Mouse (Mus musculus) Patski (cell line): ENCODE data around the gene Gpr146. TPM values are rescaled to one million over a fixed set of nuclear protein-coding genes. Genes with fewer than 3 reads are reported as not detected.

ENCODE experiments used
- ATAC-seq: fragments of 100-300 bp; one replicate; pipeline ENCODE4 v1.8.0; 2021
- CTCF ChIA-PET: fragments of 350-600 bp; sonication (Branson Sonifier 250); formaldehyde crosslinking; loops from one replicate; lab custom pipeline; 2022; ENCODE audit warnings: inconsistent platforms; lab: Charles Lee
- POLR2A ChIA-PET: fragments of 350-600 bp; sonication (Branson Sonifier 250); formaldehyde crosslinking; loops from one replicate; lab custom pipeline; 2022; ENCODE audit warnings: antibody characterized with exemption, inconsistent platforms; lab: Charles Lee
- DNase-seq: peaks from one replicate; pipeline ENCODE4 v3.0.0-alpha.2; 2011; ENCODE audit warnings: low read depth, low spot score
- H3K27me3 ChIP-seq: fragments of 371-371 bp; one replicate; pipeline ENCODE4 v1.5.1; 2021
- CTCF ChIP-seq: fragments of 100-300 bp; IDR thresholded peaks from one replicate; pipeline ENCODE4 v1.5.1; 2021
- in situ Hi-C: fragments of 300-500 bp; cut with MboI; formaldehyde crosslinking; loops from 3 replicates; pipeline ENCODE4 v1.11.1; 2018; ENCODE audit warnings: low pct_unique_long_range_greater_than_20kb, mixed read lengths
- polyA plus RNA-seq: library from polyadenylated mRNA; unstranded; gene quantifications from one replicate; pipeline ENCODE4 v1.2.3, GENCODE M21; 2021

Gene Gpr146
- polyA plus RNA-seq, 1 experiment from 2014 or later, result 7.9 TPM

GRCm38 (mm10) chr5:139353496-139353895 lies 24.0 kb upstream of the Gpr146 start:
- no peaks in the 10 kb centered on the region for H3K27me3 ChIP-seq
- DNase-seq, result no peak
- no peak for TF ChIP-seq CTCF
- in situ Hi-C loops, result loop anchor here (25.0 kb wide), 1 partner anchor 309 kb away; no protein-coding TSS in a partner anchor
- no peak for ATAC-seq
- CTCF ChIA-PET, result interaction anchor here (1.1 to 5.0 kb wide), 10 partner anchors 9 to 75 kb away, joined by 3 to 37 read pairs (median 5); partner anchors contain the start of gene Gpr146
- POLR2A ChIA-PET, result interaction anchor here (1.4 kb wide), 1 partner anchor 10 kb away, joined by 5 read pairs; no protein-coding TSS in a partner anchor

- in situ Hi-C loops, result loop anchor here (25.0 kb wide), 1 partner anchor 308 kb away; no protein-coding TSS in a partner anchor
- no peaks in the 10 kb centered on the region for H3K27me3 ChIP-seq
- ATAC-seq (no peak), DNase-seq (no peak)
- ChIA-PET CTCF (interaction anchor here (1.1 to 5.0 kb wide), 10 partner anchors 10 to 75 kb away, joined by 3 to 37 read pairs (median 5); partner anchors contain the start of gene Gpr146), POLR2A (interaction anchor here (1.4 kb wide), 1 partner anchor 10 kb away, joined by 5 read pairs; no protein-coding TSS in a partner anchor)
- no peak for TF ChIP-seq CTCF
Measured at GRCm38 (mm10) chr5:139353946-139354345, 23.6 kb upstream of the Gpr146 start.

- no peak for ATAC-seq
- CTCF ChIA-PET, result interaction anchor here (0.8 to 5.0 kb wide), 8 partner anchors 11 to 77 kb away, joined by 3 to 35 read pairs (median 12); no protein-coding TSS in a partner anchor
Measured at GRCm38 (mm10) chr5:139355235-139355772, 22.2 kb upstream of the Gpr146 start.

DNA sequence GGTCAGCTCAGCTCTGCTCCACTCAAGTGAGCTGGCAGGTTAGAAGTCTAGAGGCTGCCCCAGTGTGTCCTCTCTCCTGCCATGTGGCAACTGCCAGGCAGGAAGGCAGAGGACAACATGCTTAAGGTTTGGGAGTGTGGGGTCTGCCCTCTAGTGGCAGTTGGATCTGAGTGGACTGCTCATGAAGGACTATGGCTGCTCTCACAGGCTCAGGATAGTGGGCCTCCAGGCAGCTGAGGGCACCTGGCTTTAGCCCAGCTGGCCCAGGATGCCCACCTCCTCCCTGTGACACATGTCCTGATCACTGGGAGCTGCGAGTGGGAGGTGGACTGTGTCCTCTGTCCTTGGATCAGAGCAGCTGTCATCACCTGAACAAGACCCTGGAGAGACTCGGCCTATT lies 18.8 kb upstream of the Gpr146 start:
- CTCF ChIA-PET, result interaction anchor here (0.6 to 3.3 kb wide), 8 partner anchors 11 to 55 kb away, joined by 3 to 14 read pairs (median 4); no protein-coding TSS in a partner anchor
- no peaks in the 10 kb centered on the region for H3K27me3 ChIP-seq
- TF ChIP-seq CTCF, result no peak
- POLR2A ChIA-PET, result no interaction called here
- in situ Hi-C loops, result loop anchor here (25.0 kb wide), 1 partner anchor 304 kb away; no protein-coding TSS in a partner anchor
- ATAC-seq, result peak; percentile 37
- no peak for DNase-seq

More at GRCm38 (mm10) chr5:139355235-139355772, 22.2 kb upstream of the Gpr146 start:
- in situ Hi-C loops, result loop anchor here (25.0 kb wide), 1 partner anchor 307 kb away; no protein-coding TSS in a partner anchor
- DNase-seq, result no peak
- POLR2A ChIA-PET, result interaction anchor here (1.7 kb wide), 1 partner anchor 23 kb away, joined by 6 read pairs; no protein-coding TSS in a partner anchor
- no peak for TF ChIP-seq CTCF
- no peaks in the 10 kb centered on the region for H3K27me3 ChIP-seq

GRCm38 (mm10) chr5:139359244-139359643 lies 18.3 kb upstream of the Gpr146 start:
- DNase-seq (no peak), ATAC-seq (no peak)
- no peak for TF ChIP-seq CTCF
- ChIA-PET POLR2A (interaction anchor here (0.5 to 0.8 kb wide), 2 partner anchors 10 to 100 kb away, joined by 3 to 7 read pairs; no protein-coding TSS in a partner anchor), CTCF (interaction anchor here (1.0 to 3.3 kb wide), 9 partner anchors 12 to 146 kb away, joined by 3 to 14 read pairs (median 5); no protein-coding TSS in a partner anchor)
- no peaks in the 10 kb centered on the region for H3K27me3 ChIP-seq
- in situ Hi-C loops, result loop anchor here (25.0 kb wide), 1 partner anchor 303 kb away; no protein-coding TSS in a partner anchor

- no peak for TF ChIP-seq CTCF
- no peaks in the 10 kb centered on the region for H3K27me3 ChIP-seq
- POLR2A ChIA-PET, result no interaction called here
- no peak for ATAC-seq
- no peak for DNase-seq
- in situ Hi-C loops, result loop anchor here (5.0 to 25.0 kb wide), 4 partner anchors 38 to 298 kb away; no protein-coding TSS in a partner anchor
- CTCF ChIA-PET, result interaction anchor here (0.8 to 2.3 kb wide), 10 partner anchors 13 to 148 kb away, joined by 3 to 13 read pairs (median 4); partner anchors contain the start of genes Adap1, Gpr146 and Zfand2a
Measured at GRCm38 (mm10) chr5:139363858-139364257, 13.6 kb upstream of the Gpr146 start.

DNA sequence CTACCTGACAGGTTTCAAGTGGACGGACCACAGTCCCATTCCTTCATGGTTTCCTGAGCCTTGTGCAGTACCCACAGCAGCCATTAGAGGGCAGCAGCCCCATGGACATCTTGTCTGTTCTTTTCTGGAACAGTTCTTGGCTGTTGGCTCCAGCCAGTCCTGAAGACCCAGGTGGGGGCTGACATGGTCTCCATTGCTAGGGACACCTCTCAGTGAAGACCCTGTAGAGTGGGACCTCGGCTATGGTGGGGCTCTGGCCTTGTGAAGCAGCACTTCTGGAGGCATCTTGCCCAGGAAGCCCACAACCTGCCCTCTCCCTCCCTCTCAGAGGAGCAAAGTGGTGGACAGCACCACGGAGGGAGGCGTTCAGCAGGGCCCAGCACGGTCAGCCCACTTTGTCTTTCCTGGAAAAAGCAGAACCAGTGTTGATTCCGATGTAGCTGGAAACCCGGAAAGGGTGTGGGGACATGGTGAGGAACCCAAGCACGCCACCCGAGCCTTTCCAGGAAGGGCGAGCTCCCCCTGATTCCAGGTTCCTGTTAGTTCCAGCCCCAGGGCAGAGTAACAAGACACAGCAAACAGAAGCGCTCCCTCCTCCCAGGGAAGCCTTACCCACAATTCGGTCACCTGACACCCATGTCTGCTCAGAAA lies 13.1 kb upstream of the Gpr146 start:
- no peak for TF ChIP-seq CTCF
- ChIA-PET POLR2A (interaction anchor here (0.7 to 1.7 kb wide), 2 partner anchors 15 to 44 kb away, joined by 3 to 4 read pairs; no protein-coding TSS in a partner anchor), CTCF (interaction anchor here (0.6 to 2.3 kb wide), 18 partner anchors 13 to 148 kb away, joined by 3 to 13 read pairs (median 3); partner anchors contain the start of genes Adap1, Gpr146 and Zfand2a)
- peak; percentile 23 for ATAC-seq
- no peaks in the 10 kb centered on the region for H3K27me3 ChIP-seq
- in situ Hi-C loops, result loop anchor here (5.0 to 25.0 kb wide), 4 partner anchors 38 to 298 kb away; no protein-coding TSS in a partner anchor
- no peak for DNase-seq

DNA sequence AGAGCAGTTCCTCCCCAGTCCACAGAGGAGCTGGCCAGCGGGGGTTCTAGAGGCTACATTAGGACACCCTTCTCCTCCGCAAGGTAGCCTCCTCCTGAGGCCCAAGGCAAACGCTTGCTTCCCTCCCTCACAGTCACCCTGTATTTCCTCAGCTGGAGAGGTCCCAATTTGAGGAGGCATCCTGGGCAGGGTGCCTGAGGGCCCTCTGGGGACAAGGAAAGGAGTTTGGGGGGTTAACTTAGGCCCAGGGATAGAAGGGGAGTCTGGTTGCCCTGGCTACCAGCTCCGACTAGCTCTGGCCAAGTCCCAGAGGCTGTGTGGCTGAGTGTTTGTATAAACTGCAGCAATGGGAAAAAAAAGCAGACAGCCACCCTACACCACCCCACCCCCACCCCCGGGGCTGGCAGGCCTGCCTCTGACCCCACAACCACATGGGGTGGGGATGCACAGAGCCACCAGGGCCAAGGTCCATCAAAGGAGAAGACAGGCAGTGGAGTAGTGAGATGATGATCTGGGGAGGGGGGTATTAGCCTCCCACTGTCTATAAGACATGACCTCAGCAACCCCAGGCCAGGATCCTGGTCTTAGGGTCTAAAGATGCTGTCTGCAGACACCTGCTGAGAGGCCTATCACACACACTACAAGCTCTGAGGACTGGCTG lies 12.5 kb upstream of the Gpr146 start:
- no peak for TF ChIP-seq CTCF
- ChIA-PET CTCF (interaction anchor here (0.6 to 2.3 kb wide), 14 partner anchors 12 to 140 kb away, joined by 3 to 13 read pairs (median 3); partner anchors contain the start of genes Adap1 and Gpr146), POLR2A (interaction anchor here (0.7 to 1.7 kb wide), 2 partner anchors 14 to 43 kb away, joined by 3 to 4 read pairs; no protein-coding TSS in a partner anchor)
- in situ Hi-C loops, result loop anchor here (5.0 to 25.0 kb wide), 4 partner anchors 37 to 297 kb away; no protein-coding TSS in a partner anchor
- H3K27me3 ChIP-seq, result no peaks in the 10 kb centered on the region
- peak; percentile 40 for ATAC-seq
- no peak for DNase-seq

DNA sequence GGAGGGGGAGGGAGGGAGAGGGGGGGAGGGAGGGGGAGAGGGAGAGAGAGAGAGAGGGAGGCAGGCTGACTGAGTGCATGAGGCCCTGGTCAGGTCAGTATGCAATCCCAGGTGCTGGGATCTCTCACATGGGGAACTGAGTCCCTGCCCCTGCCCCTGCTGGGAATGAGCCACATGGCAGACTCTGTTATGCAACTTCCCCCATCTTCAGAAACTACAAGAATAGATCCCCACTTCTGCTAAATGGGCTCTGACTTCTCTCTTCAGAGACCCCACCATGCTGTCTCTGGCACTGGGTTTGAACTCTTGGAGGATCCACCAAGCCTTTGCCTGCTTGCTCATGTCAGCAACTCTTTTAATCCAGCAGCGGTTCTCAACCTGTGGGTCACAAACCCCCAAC lies 11.7 kb upstream of the Gpr146 start:
- H3K27me3 ChIP-seq, result no peaks in the 10 kb centered on the region
- ChIA-PET CTCF (interaction anchor here (1.3 kb wide), 1 partner anchor 80 kb away, joined by 3 read pairs; no protein-coding TSS in a partner anchor), POLR2A (interaction anchor here (1.7 kb wide), 1 partner anchor 14 kb away, joined by 4 read pairs; no protein-coding TSS in a partner anchor)
- TF ChIP-seq CTCF, result no peak
- ATAC-seq (no peak), DNase-seq (no peak)
- in situ Hi-C loops, result loop anchor here (25.0 kb wide), 1 partner anchor 296 kb away; no protein-coding TSS in a partner anchor
